Mouse (Mus musculus): Measurements from ENCODE around the gene Magi3. TPM values are rescaled to one million over a fixed set of nuclear protein-coding genes. Genes with fewer than 3 reads are reported as not detected.
A peak's percentile ranks its signal among the peaks of the same experiment; 100 is the strongest.

Gene Magi3
- total RNA-seq, 2 experiments from 2014 or later, result 30.7 to 33.6 TPM

GRCm38 (mm10) chr3:103991271-103991670, 228.9 kb downstream of the Magi3 start:
- Histone ChIP-seq H3K4me3 (no peak overlapping the region), H3K27ac (no peak overlapping the region)
- TF ChIP-seq CTCF (conservative IDR thresholded peaks at IDR 0.05), result no peak
- DNase-seq (ENCODE audit: low spot score in 2 of 2), result no peak

- Histone ChIP-seq H3K4me3 (no peak overlapping the region), H3K27ac (no peak overlapping the region)
- no peak for DNase-seq (ENCODE audit: low spot score in 2 of 2)
- no peak for TF ChIP-seq CTCF (conservative IDR thresholded peaks at IDR 0.05)
Observed at GRCm38 (mm10) chr3:103989352-103989751, 230.8 kb downstream of the Magi3 start.

GRCm38 (mm10) chr3:103987831-103988432, 232.2 kb downstream of the Magi3 start:
- Histone ChIP-seq H3K4me3 (no peak overlapping the region), H3K27ac (no peak overlapping the region)
- no peak for DNase-seq (ENCODE audit: low spot score in 2 of 2)
- no peak for TF ChIP-seq CTCF (conservative IDR thresholded peaks at IDR 0.05)

GRCm38 (mm10) chr3:103985194-103985593, 235.0 kb downstream of the Magi3 start:
- Histone ChIP-seq H3K4me3 (no peak overlapping the region), H3K27ac (no peak overlapping the region)
- no peak for DNase-seq (ENCODE audit: low spot score in 2 of 2)
- no peak for TF ChIP-seq CTCF (conservative IDR thresholded peaks at IDR 0.05)

GRCm38 (mm10) chr3:103984556-103984955, 235.6 kb downstream of the Magi3 start:
- no peak for DNase-seq (ENCODE audit: low spot score in 2 of 2)
- Histone ChIP-seq H3K4me3 (no peak overlapping the region), H3K27ac (no peak overlapping the region)
- TF ChIP-seq CTCF (conservative IDR thresholded peaks at IDR 0.05), result no peak

- TF ChIP-seq CTCF (conservative IDR thresholded peaks at IDR 0.05), result no peak
- DNase-seq (ENCODE audit: low spot score in 2 of 2), result no peak
- H3K27ac ChIP-seq, result no peak overlapping the region
- no peak overlapping the region for H3K4me3 ChIP-seq
Observed at GRCm38 (mm10) chr3:103971157-103971556, 249.0 kb downstream of the Magi3 start.

GRCm38 (mm10) chr3:103968701-103969100, 251.5 kb downstream of the Magi3 start:
- peak overlapping the region; percentile 98 for H3K27ac ChIP-seq
- no peak for TF ChIP-seq CTCF (conservative IDR thresholded peaks at IDR 0.05)
- H3K4me3 ChIP-seq, result peak overlapping the region; percentile 97
- peak; percentile 39 to 63 for DNase-seq (ENCODE audit: low spot score in 2 of 2)

GRCm38 (mm10) chr3:103967861-103968691, 252.1 kb downstream of the Magi3 start, which contains the start of gene Phtf1:
Gene Phtf1 (plus strand): TSS chr3:103968110.
- Histone ChIP-seq H3K27ac (peak within 1 kb of the TSS; percentile 98), H3K4me3 (peak within 1 kb of the TSS; percentile 97)
- peak; percentile 81 to 82 for DNase-seq (ENCODE audit: low spot score in 2 of 2)
- no peak for TF ChIP-seq CTCF (conservative IDR thresholded peaks at IDR 0.05)

- Histone ChIP-seq H3K27ac (peak overlapping the region; percentile 98), H3K4me3 (peak overlapping the region; percentile 97)
- no peak for TF ChIP-seq CTCF (conservative IDR thresholded peaks at IDR 0.05)
- no peak for DNase-seq (ENCODE audit: low spot score in 2 of 2)
Observed at GRCm38 (mm10) chr3:103967231-103967630, 252.9 kb downstream of the Magi3 start.

All from layer of hippocampus, adult 2 months (tissue).